Mouse (Mus musculus): ENCODE results near the gene Wipi1.
A peak's percentile ranks its signal among the peaks of the same experiment; 100 is the strongest.

Gene Wipi1

GRCm38 (mm10) chr11:109616766-109617165 is 5.0 kb upstream of the Wipi1 start:
- no peak for DNase-seq

GRCm38 (mm10) chr11:109616352-109616751 is 4.6 kb upstream of the Wipi1 start:
- no peak for DNase-seq

GRCm38 (mm10) chr11:109615286-109615685 is 3.5 kb upstream of the Wipi1 start:
- no peak for DNase-seq

GRCm38 (mm10) chr11:109612871-109613529 is 1.2 kb upstream of the Wipi1 start:
- DNase-seq = no peak

- no peak for DNase-seq
These were observed 918 bp downstream of the Wipi1 start for GRCm38 (mm10) chr11:109610795-109611302.

- no peak for DNase-seq
These were observed 1.5 kb downstream of the Wipi1 start for GRCm38 (mm10) chr11:109610046-109610794.

- no peak for DNase-seq
These were observed 2.7 kb downstream of the Wipi1 start for GRCm38 (mm10) chr11:109608976-109609625.

GRCm38 (mm10) chr11:109607600-109607999 is 4.2 kb downstream of the Wipi1 start:
- DNase-seq = no peak

- DNase-seq = no peak
These were observed 12.8 kb downstream of the Wipi1 start for GRCm38 (mm10) chr11:109598778-109599570.

- no peak for DNase-seq
These were observed 17.0 kb downstream of the Wipi1 start for GRCm38 (mm10) chr11:109594761-109595160.

GRCm38 (mm10) chr11:109593200-109593981 is 18.4 kb downstream of the Wipi1 start:
- DNase-seq = no peak

GRCm38 (mm10) chr11:109591511-109591910 is 20.3 kb downstream of the Wipi1 start:
- peak in 1 of 2 experiments; percentile 22 for DNase-seq

GRCm38 (mm10) chr11:109590012-109590411 is 21.8 kb downstream of the Wipi1 start:
- DNase-seq = no peak

- no peak for DNase-seq
These were observed 24.0 kb downstream of the Wipi1 start for GRCm38 (mm10) chr11:109587638-109588374.

- no peak for DNase-seq
These were observed 24.7 kb downstream of the Wipi1 start for GRCm38 (mm10) chr11:109587019-109587418.

- no peak for DNase-seq
These were observed 25.3 kb downstream of the Wipi1 start for GRCm38 (mm10) chr11:109586424-109586823.

- DNase-seq = peak; percentile 43 to 53
These were observed 26.7 kb downstream of the Wipi1 start for GRCm38 (mm10) chr11:109584843-109585713.

- DNase-seq = no peak
These were observed 27.8 kb downstream of the Wipi1 start for GRCm38 (mm10) chr11:109583986-109584385.

- DNase-seq = no peak
These were observed 31.8 kb downstream of the Wipi1 start for GRCm38 (mm10) chr11:109579999-109580398.

- DNase-seq = no peak
These were observed 33.2 kb downstream of the Wipi1 start for GRCm38 (mm10) chr11:109578536-109578935.
